Mouse (Mus musculus): ENCODE measurements around the gene Large2. TPM values are rescaled to one million over a fixed set of nuclear protein-coding genes. Genes with fewer than 3 reads are reported as not detected.

Gene Large2
- polyA plus RNA-seq (2015; fragmentation: Illumina TruSeq; extraction: RNeasy Lipid Tissue Mini Kit (QIAGEN cat#74804); ENCODE audit: insufficient read depth, low replicate concordance): 0.23 TPM

GRCm38 (mm10) chr2:92374514-92374913 lies at the start of gene Large2, which contains the start of gene Pex16:
Gene Large2, minus strand, starts transcription at chr2:92374869.
Gene Pex16, plus strand, starts transcription at chr2:92374676.

DNA sequence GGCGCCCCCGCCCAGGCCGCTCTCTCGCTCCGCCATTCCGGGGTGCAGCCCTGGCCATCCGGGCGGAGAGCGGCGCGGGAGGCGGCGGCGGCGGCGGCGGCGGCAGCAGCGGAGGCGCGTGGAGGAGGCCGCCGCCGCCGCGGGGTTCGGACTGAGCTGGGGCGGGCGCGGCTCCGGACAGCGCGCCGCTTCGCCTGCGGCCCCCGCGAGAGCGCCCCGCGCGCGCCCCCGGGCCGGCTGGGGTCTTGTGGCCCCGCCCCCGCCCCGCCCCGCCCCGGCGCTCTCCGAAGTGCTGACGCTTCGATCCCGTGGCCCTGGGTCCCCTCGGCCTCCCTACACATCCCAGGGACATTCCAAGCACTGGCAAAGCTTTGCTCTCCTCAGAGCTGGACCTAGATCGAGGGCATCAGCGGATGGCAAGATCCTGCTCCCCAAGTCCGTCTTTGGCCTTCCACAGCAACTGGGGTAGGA lies 26.5 kb upstream of the Large2 start, which contains the start of gene Mapk8ip1:
Gene Mapk8ip1, minus strand, starts transcription at position 173 of the 471 bp plus-strand sequence.

GRCm38 (mm10) chr2:92381901-92382588 lies 7.4 kb upstream of the Large2 start, which contains the start of gene 1700029I15Rik:
Gene 1700029I15Rik, plus strand, starts transcription at chr2:92382538.

Other genes starting within 250 kb of the Large2 start
- 8.1 TPM for gene Pex16, start 193 bp downstream of the Large2 start, polyA plus RNA-seq (2015; fragmentation: Illumina TruSeq; extraction: RNeasy Lipid Tissue Mini Kit (QIAGEN cat#74804); ENCODE audit: insufficient read depth, low replicate concordance)
- 2.9 TPM for gene 1700029I15Rik, start 7.7 kb upstream of the Large2 start, polyA plus RNA-seq (2015; fragmentation: Illumina TruSeq; extraction: RNeasy Lipid Tissue Mini Kit (QIAGEN cat#74804); ENCODE audit: insufficient read depth, low replicate concordance)
- 1.6 TPM for gene Mapk8ip1, start 26.4 kb upstream of the Large2 start, polyA plus RNA-seq (2015; fragmentation: Illumina TruSeq; extraction: RNeasy Lipid Tissue Mini Kit (QIAGEN cat#74804); ENCODE audit: insufficient read depth, low replicate concordance)
- gene Cry2, start 59.2 kb upstream of the Large2 start, polyA plus RNA-seq (2015; fragmentation: Illumina TruSeq; extraction: RNeasy Lipid Tissue Mini Kit (QIAGEN cat#74804); ENCODE audit: insufficient read depth, low replicate concordance): 6.8 TPM
- gene Slc35c1, start 85.7 kb upstream of the Large2 start, polyA plus RNA-seq (2015; fragmentation: Illumina TruSeq; extraction: RNeasy Lipid Tissue Mini Kit (QIAGEN cat#74804); ENCODE audit: insufficient read depth, low replicate concordance): 35.4 TPM
- 7.2 TPM for gene Chst1, start 224.8 kb upstream of the Large2 start, polyA plus RNA-seq (2015; fragmentation: Illumina TruSeq; extraction: RNeasy Lipid Tissue Mini Kit (QIAGEN cat#74804); ENCODE audit: insufficient read depth, low replicate concordance)

Measured in spleen, adult 10 weeks (tissue).